Mouse (Mus musculus) G1E (cell line): Measurements from ENCODE around the gene Vegfa. TPM values are rescaled to one million over a fixed set of nuclear protein-coding genes. Genes with fewer than 3 reads are reported as not detected.
A peak's percentile ranks its signal among the peaks of the same experiment; 100 is the strongest.

Experiments used
- ATAC-seq: 2 replicates; pipeline ENCODE4 v1.8.0; 2016; ENCODE audit warnings: mild to moderate bottlenecking; ENCODE audit not compliant: insufficient number of reproducible peaks, poor library complexity, low FRiP score, severe bottlenecking; ENCODE audit errors: extremely low read depth
- DNase-seq: peaks from one replicate; pipeline ENCODE4 v3.0.0; 2012; ENCODE audit warnings: low spot score
- H3K27me3 ChIP-seq: 2 replicates; pipeline ENCODE4 v1.6.1; 2012; ENCODE audit warnings: mild to moderate bottlenecking, low read length, inconsistent platforms; ENCODE audit not compliant: insufficient read depth
- H3K36me3 ChIP-seq: replicated peaks from 2 replicates; pipeline ENCODE3; 2012; ENCODE audit warnings: mild to moderate bottlenecking, inconsistent platforms
- H3K4me1 ChIP-seq: 2 replicates; pipeline ENCODE4 v1.6.1; 2012; ENCODE audit warnings: low read depth, low read length, inconsistent platforms, mixed read lengths; ENCODE audit not compliant: insufficient read depth
- H3K4me3 ChIP-seq: 2 replicates; pipeline ENCODE4 v1.5.1; 2012; ENCODE audit warnings: low read depth, mild to moderate bottlenecking, inconsistent platforms, low read length, moderate library complexity, mixed read lengths
- H3K9me3 ChIP-seq: replicated peaks from 2 replicates; pipeline ENCODE4 v1.6.1; 2012; ENCODE audit warnings: inconsistent platforms
- CTCF ChIP-seq: IDR thresholded peaks from 2 replicates; pipeline ENCODE4 v1.5.1; 2012; ENCODE audit warnings: low read depth, low read length, inconsistent platforms, mixed read lengths
- GATA1 ChIP-seq: IDR thresholded peaks from 2 replicates; pipeline ENCODE4 v1.6.1; 2012; ENCODE audit warnings: borderline replicate concordance, low read length, inconsistent platforms, mixed read lengths
- GATA2 ChIP-seq: IDR thresholded peaks from 2 replicates; pipeline ENCODE4 v1.6.1; 2012; ENCODE audit warnings: low read depth, low read length, inconsistent platforms, borderline replicate concordance
- POLR2AphosphoS5 ChIP-seq: IDR thresholded peaks from 2 replicates; pipeline ENCODE4 v1.6.1; 2012; ENCODE audit warnings: low read depth, low read length, inconsistent platforms; ENCODE audit not compliant: insufficient replicate concordance
- TAL1 ChIP-seq: conservative IDR thresholded peaks from 2 replicates; pipeline ENCODE4 v1.6.1; 2012; ENCODE audit warnings: low read depth, low read length, inconsistent platforms, mixed read lengths
- polyA plus RNA-seq: library from polyadenylated mRNA; stranded (reverse); fragments of >175 nt; gene quantifications from 2 replicates; pipeline ENCODE4 v1.2.3, GENCODE M21; 2012
- total RNA-seq, 2 experiments: library from RNA; stranded (forward) in 1 of 2; stranded (reverse) in 1 of 2; fragments of 200-1000 nt in 1 of 2; fragments of >200 nt in 1 of 2; fragmentation: Nextera tagmentation in 1 of 2; gene quantifications; 2 replicates each; pipeline ENCODE4 v1.2.3; 2014 to 2017

The Vegfa gene
- total and polyA plus RNA-seq, 3 experiments: 56.0 to 106 (median 94.1) TPM

- H3K9me3 ChIP-seq: no peaks in the 10 kb centered on the region
- H3K27me3 ChIP-seq: peaks cover 30% of the 10 kb centered on the region
- ATAC-seq (no peak), DNase-seq (no peak)
- H3K4me1 ChIP-seq: peaks cover 13% of the 10 kb centered on the region
- H3K36me3 ChIP-seq: no peaks in the 10 kb centered on the region
- H3K4me3 ChIP-seq: no peak overlapping the region
- TF ChIP-seq GATA2 (no peak), CTCF (no peak), POLR2AphosphoS5 (no peak), TAL1 (no peak), GATA1 (no peak)
Observed at GRCm38 (mm10) chr17:46042158-46042557, 10.0 kb upstream of the Vegfa start.

DNA sequence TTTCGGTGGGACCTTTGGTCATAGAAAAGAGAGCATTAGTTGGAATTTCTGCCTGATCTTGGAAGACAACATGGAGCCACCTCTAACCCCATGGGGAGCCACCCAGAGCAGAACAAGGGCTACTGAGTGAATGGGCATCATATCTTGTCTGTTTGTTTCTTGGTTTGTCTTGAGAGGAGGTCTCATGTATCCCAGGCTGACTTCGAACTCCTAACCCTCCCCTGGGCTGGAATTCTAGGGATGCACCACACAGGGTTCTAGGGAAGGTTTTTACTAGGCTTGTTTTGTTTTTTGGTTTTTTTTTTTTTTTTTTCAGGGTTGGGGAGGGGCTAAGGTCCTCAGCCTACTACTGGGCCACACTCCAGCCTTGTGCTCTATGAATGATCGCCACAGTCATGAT, 9.5 kb upstream of the Vegfa start:
- peaks cover 13% of the 10 kb centered on the region for H3K4me1 ChIP-seq
- H3K36me3 ChIP-seq: no peaks in the 10 kb centered on the region
- TF ChIP-seq GATA1: no peak
- no peak for TF ChIP-seq POLR2AphosphoS5
- TF ChIP-seq GATA2: no peak
- no peak for TF ChIP-seq CTCF
- TF ChIP-seq TAL1: no peak
- no peak for DNase-seq
- no peaks in the 10 kb centered on the region for H3K9me3 ChIP-seq
- H3K4me3 ChIP-seq: no peak overlapping the region
- peaks cover 29% of the 10 kb centered on the region for H3K27me3 ChIP-seq
- ATAC-seq: no peak

GRCm38 (mm10) chr17:46041223-46041622, 9.1 kb upstream of the Vegfa start:
- peaks cover 29% of the 10 kb centered on the region for H3K27me3 ChIP-seq
- no peaks in the 10 kb centered on the region for H3K9me3 ChIP-seq
- no peak overlapping the region for H3K4me3 ChIP-seq
- TF ChIP-seq CTCF: peak; percentile 54
- no peak for TF ChIP-seq TAL1
- H3K4me1 ChIP-seq: peaks cover 13% of the 10 kb centered on the region
- peaks cover 2% of the 10 kb centered on the region for H3K36me3 ChIP-seq
- DNase-seq (peak; percentile 66), ATAC-seq (no peak; the same call in 1 of the 2 replicates)

GRCm38 (mm10) chr17:46040561-46040960, 8.4 kb upstream of the Vegfa start:
- no peak for DNase-seq
- TF ChIP-seq GATA1 (no peak), CTCF (no peak), POLR2AphosphoS5 (no peak), GATA2 (no peak), TAL1 (no peak)
- no peaks in the 10 kb centered on the region for H3K9me3 ChIP-seq
- no peak for ATAC-seq
- peaks cover 13% of the 10 kb centered on the region for H3K4me1 ChIP-seq
- H3K27me3 ChIP-seq: peaks cover 29% of the 10 kb centered on the region
- H3K4me3 ChIP-seq: no peak overlapping the region
- peaks cover 2% of the 10 kb centered on the region for H3K36me3 ChIP-seq

DNA sequence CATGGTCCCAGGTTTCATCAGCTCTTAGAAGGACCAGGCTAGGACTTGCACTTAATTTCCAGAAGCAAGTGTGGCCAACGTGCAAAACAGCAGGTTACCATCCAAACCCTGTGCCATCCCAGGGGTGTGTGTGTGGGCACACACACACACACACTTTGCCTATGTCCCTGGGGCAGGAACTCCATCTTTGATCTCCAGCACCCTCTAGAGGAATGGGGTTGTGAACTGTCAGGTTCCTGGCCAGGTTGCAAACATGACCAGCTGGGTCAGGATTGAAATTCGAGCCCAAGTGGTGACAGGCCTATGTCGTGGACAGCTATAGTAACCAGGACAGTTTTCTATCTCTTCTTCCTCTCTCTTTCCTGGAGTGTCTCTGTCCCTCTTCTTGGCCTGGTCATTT, 6.7 kb upstream of the Vegfa start:
- no peak for TF ChIP-seq POLR2AphosphoS5
- TF ChIP-seq GATA2: no peak
- TF ChIP-seq CTCF: no peak
- TF ChIP-seq TAL1: no peak
- TF ChIP-seq GATA1: no peak
- H3K9me3 ChIP-seq: no peaks in the 10 kb centered on the region
- peaks cover 16% of the 10 kb centered on the region for H3K4me1 ChIP-seq
- DNase-seq (no peak), ATAC-seq (no peak)
- peaks cover 8% of the 10 kb centered on the region for H3K36me3 ChIP-seq
- H3K27me3 ChIP-seq: peaks cover 25% of the 10 kb centered on the region
- no peak overlapping the region for H3K4me3 ChIP-seq

- no peak for DNase-seq
- H3K4me3 ChIP-seq: no peak overlapping the region
- no peak for ATAC-seq
- H3K9me3 ChIP-seq: no peaks in the 10 kb centered on the region
- peaks cover 14% of the 10 kb centered on the region for H3K27me3 ChIP-seq
- TF ChIP-seq POLR2AphosphoS5 (no peak), GATA1 (no peak), TAL1 (no peak), GATA2 (no peak), CTCF (no peak)
- peaks cover 15% of the 10 kb centered on the region for H3K36me3 ChIP-seq
- H3K4me1 ChIP-seq: peaks cover 27% of the 10 kb centered on the region
Observed at GRCm38 (mm10) chr17:46036400-46036799, 4.2 kb upstream of the Vegfa start.

DNA sequence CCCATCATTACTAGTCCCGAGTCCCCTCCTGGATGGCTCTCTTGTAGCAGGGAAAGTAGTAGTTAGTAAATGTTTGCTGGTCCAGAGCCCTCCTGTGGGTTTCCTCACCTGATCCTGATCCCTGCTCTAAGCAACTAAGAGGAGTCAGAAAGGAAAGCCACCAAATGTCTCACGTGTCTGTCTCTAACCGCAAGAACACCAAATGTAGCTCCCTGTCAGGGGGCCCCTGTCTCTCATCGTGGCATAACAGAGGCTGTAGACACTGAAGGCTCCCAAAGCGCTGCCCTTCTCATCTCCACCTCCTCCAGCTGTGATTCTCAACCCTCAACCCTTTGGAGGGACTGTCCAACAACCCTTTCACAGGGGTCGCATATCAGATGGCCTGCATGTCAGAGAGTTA, 1.9 kb upstream of the Vegfa start:
- H3K27me3 ChIP-seq: no peaks in the 10 kb centered on the region; the same call in 1 of the 2 replicates
- H3K36me3 ChIP-seq: peaks cover 22% of the 10 kb centered on the region
- no peak for DNase-seq
- TF ChIP-seq POLR2AphosphoS5: no peak
- TF ChIP-seq TAL1: no peak
- TF ChIP-seq CTCF: no peak
- no peak for TF ChIP-seq GATA2
- TF ChIP-seq GATA1: no peak
- ATAC-seq: no peak
- no peak overlapping the region for H3K4me3 ChIP-seq
- H3K9me3 ChIP-seq: no peaks in the 10 kb centered on the region
- H3K4me1 ChIP-seq: peaks cover 24% of the 10 kb centered on the region
